Mouse (Mus musculus): ENCODE data around the gene Prl3d2. TPM values are rescaled to one million over a fixed set of nuclear protein-coding genes. Genes with fewer than 3 reads are reported as not detected.

Prl3d2 gene
- polyA plus RNA-seq (2012; rRNA removed) = not detected in 2 replicates

DNA sequence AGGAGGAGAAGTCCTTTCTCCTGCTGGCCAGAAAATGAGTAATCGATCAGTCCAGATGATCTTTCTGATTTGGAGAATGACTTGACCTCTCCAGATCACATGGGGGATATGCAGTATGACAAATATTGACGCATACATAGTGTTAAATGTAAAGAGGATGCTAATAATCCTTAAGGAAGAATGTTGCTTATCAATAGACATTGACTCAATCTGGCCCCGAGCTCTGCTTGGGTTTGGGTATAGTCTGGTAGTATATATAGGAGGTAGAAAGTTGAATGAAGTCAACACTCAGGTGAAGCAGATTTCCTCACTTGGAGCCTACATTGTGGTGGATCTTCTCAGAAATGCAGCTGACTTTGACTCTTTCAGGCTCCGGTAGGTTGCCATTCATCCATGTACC is at the start of gene Prl3d2:
Gene Prl3d2 (plus strand): TSS at position 301 of the 400 bp plus-strand sequence.

GRCm38 (mm10) chr13:27093890-27094289 is 27.6 kb upstream of the Prl3d2 start, which contains the start of gene Prl3d1:
TSS of gene Prl3d1 (plus strand) at chr13:27094190.

GRCm38 (mm10) chr13:27156490-27156889 is 35.0 kb downstream of the Prl3d2 start, which contains the start of gene Prl3d3:
TSS of gene Prl3d3 (plus strand) at chr13:27156790.

Other genes starting within 250 kb of the Prl3d2 start
- gene Prl, start 64.1 kb upstream of the Prl3d2 start, polyA plus RNA-seq (2012; rRNA removed) = not detected in 2 replicates
- gene Prl3d1, start 27.5 kb upstream of the Prl3d2 start, polyA plus RNA-seq (2012; rRNA removed) = not detected in 2 replicates
- not detected in 2 replicates for gene Prl3d3, start 35.1 kb downstream of the Prl3d2 start, polyA plus RNA-seq (2012; rRNA removed)
- gene Prl3c1, start 75.0 kb downstream of the Prl3d2 start, polyA plus RNA-seq (2012; rRNA removed) = not detected in 2 replicates
- not detected in 2 replicates for gene Prl3b1, start 120.1 kb downstream of the Prl3d2 start, polyA plus RNA-seq (2012; rRNA removed)
- not detected in 2 replicates for gene Prl3a1, start 137.7 kb downstream of the Prl3d2 start, polyA plus RNA-seq (2012; rRNA removed)
- gene Prl6a1, start 190.9 kb downstream of the Prl3d2 start, polyA plus RNA-seq (2012; rRNA removed) = not detected in 2 replicates
- gene Prl8a2, start 224.0 kb downstream of the Prl3d2 start, polyA plus RNA-seq (2012; rRNA removed) = not detected in 2 replicates